Mouse (Mus musculus) heart, adult 18-20 months (tissue): ENCODE data around the gene Olfr319. TPM values are rescaled to one million over a fixed set of nuclear protein-coding genes. Genes with fewer than 3 reads are reported as not detected.
"Not testable (repeated sequence)": the region's sequence is repeated elsewhere in the genome, so short reads cannot be mapped to it uniquely, and the experiment has no call there.

Experiments
- DNase-seq, 2 experiments: peaks; one replicate each; pipeline ENCODE4 v3.0.0; 2021 to 2022; ENCODE audit warnings: mixed read lengths in 1 of 2
- long read RNA-seq, 2 experiments: library from polyadenylated mRNA; stranded (forward); transcript quantifications; one replicate each; pipeline ENCODE4 v2.0.0; 2021
- total RNA-seq, 2 experiments: library from RNA; stranded (reverse); gene quantifications; 2 replicates each; pipeline ENCODE4 v1.2.3; 2021

Olfr319 gene
- total RNA-seq = not detected
- long read RNA-seq, experiment 1 = 0 reads
- long read RNA-seq, experiment 2 = 0 reads

- DNase-seq = no peak
Measured at GRCm38 (mm10) chr11:58698862-58699261, at the start of gene Olfr319. TSS of gene Olfr319 (plus strand) at chr11:58699162.

- DNase-seq = no peak
Measured at GRCm38 (mm10) chr11:58655151-58655550, 43.8 kb upstream of the Olfr319 start.

- DNase-seq = no peak
Measured at GRCm38 (mm10) chr11:58658596-58658995, 40.4 kb upstream of the Olfr319 start, which contains the start of gene Olfr322. TSS of gene Olfr322 (plus strand) at chr11:58658782.

GRCm38 (mm10) chr11:58669252-58669651 is 29.7 kb upstream of the Olfr319 start:
- DNase-seq = no peak

GRCm38 (mm10) chr11:58671825-58672224 is 27.1 kb upstream of the Olfr319 start:
- DNase-seq = no peak

- no peak for DNase-seq
Measured at GRCm38 (mm10) chr11:58680799-58681198, 18.2 kb upstream of the Olfr319 start, which contains the start of gene Olfr320. TSS of gene Olfr320 (plus strand) at chr11:58681099.

- DNase-seq = no peak
Measured at GRCm38 (mm10) chr11:58709086-58709485, 10.1 kb downstream of the Olfr319 start.

- DNase-seq = not testable (repeated sequence)
Measured at GRCm38 (mm10) chr11:58717723-58718122, 18.8 kb downstream of the Olfr319 start.

- DNase-seq = no peak
Measured at GRCm38 (mm10) chr11:58719701-58720100, 20.7 kb downstream of the Olfr319 start.

GRCm38 (mm10) chr11:58723914-58724313 is 25.0 kb downstream of the Olfr319 start, which contains the start of gene Olfr318:
TSS of gene Olfr318 (minus strand) at chr11:58724014.
- DNase-seq = no peak

GRCm38 (mm10) chr11:58727896-58728650 is 29.1 kb downstream of the Olfr319 start:
- not testable (repeated sequence) for DNase-seq

GRCm38 (mm10) chr11:58733372-58733771 is 34.4 kb downstream of the Olfr319 start:
- DNase-seq = no peak

- no peak for DNase-seq
Measured at GRCm38 (mm10) chr11:58738792-58739262, 39.9 kb downstream of the Olfr319 start, which contains the start of gene Olfr317. TSS of gene Olfr317 (minus strand) at chr11:58739212.

GRCm38 (mm10) chr11:58751096-58751495 is 52.1 kb downstream of the Olfr319 start:
- DNase-seq = not testable (repeated sequence)

GRCm38 (mm10) chr11:58752434-58752833 is 53.5 kb downstream of the Olfr319 start, which contains the start of gene Olfr316:
TSS of gene Olfr316 (plus strand) at chr11:58752734.
- DNase-seq = no peak

Other genes with a start within 250 kb of the Olfr319 start
- gene Lypd9, start 246.2 kb upstream of the Olfr319 start, total RNA-seq = not detected
- gene Olfr30, start 236.9 kb upstream of the Olfr319 start, total RNA-seq = not detected
- not detected for gene Olfr332, start 206.6 kb upstream of the Olfr319 start, total RNA-seq
- gene Olfr331, start 196.6 kb upstream of the Olfr319 start, total RNA-seq = not detected
- gene Olfr330, start 164.3 kb upstream of the Olfr319 start, total RNA-seq = not detected
- not detected for gene Olfr329-ps, start 152.7 kb upstream of the Olfr319 start, total RNA-seq
- gene Olfr328, start 143.5 kb upstream of the Olfr319 start, total RNA-seq = under 1 TPM in 1 of 2 experiments, not detected in 1; 0.10 TPM
- not detected for gene Olfr224, start 128.6 kb upstream of the Olfr319 start, total RNA-seq
- not detected for gene Olfr325, start 121.4 kb upstream of the Olfr319 start, total RNA-seq
- gene Olfr324, start 104.0 kb upstream of the Olfr319 start, total RNA-seq = not detected
- 1 to 10 TPM; 2.7 to 4.9 TPM for gene 2210407C18Rik, start 83.1 kb upstream of the Olfr319 start, total RNA-seq
- gene Olfr323, start 68.7 kb upstream of the Olfr319 start, total RNA-seq = not detected
- gene Trim58, start 58.7 kb upstream of the Olfr319 start, total RNA-seq = not detected
- gene Olfr322, start 40.4 kb upstream of the Olfr319 start, total RNA-seq = not detected
- gene Olfr320, start 18.1 kb upstream of the Olfr319 start, total RNA-seq = not detected
- gene Olfr318, start 24.9 kb downstream of the Olfr319 start, total RNA-seq = not detected
- gene Olfr317, start 40.0 kb downstream of the Olfr319 start, total RNA-seq = not detected
- not detected for gene Olfr316, start 53.6 kb downstream of the Olfr319 start, total RNA-seq
- not detected for gene Olfr315, start 74.0 kb downstream of the Olfr319 start, total RNA-seq
- not detected for gene Olfr314, start 83.8 kb downstream of the Olfr319 start, total RNA-seq
- not detected for gene Fam183b, start 102.8 kb downstream of the Olfr319 start, total RNA-seq
- gene Olfr313, start 115.8 kb downstream of the Olfr319 start, total RNA-seq = not detected
- gene Olfr312, start 130.1 kb downstream of the Olfr319 start, total RNA-seq = not detected
- gene Olfr311, start 140.1 kb downstream of the Olfr319 start, total RNA-seq = not detected
- gene Gm12258, start 148.0 kb downstream of the Olfr319 start, total RNA-seq = 1 to 10 TPM in 1 of 2 experiments, under 1 TPM in 1; 0.92 to 1.9 TPM
- gene 2810021J22Rik, start 168.1 kb downstream of the Olfr319 start, total RNA-seq = 1 to 10 TPM; 1.6 to 2.3 TPM
- 1 to 10 TPM; 2.6 to 2.7 TPM for gene Zfp39, start 205.1 kb downstream of the Olfr319 start, total RNA-seq
- not detected for gene Btnl10, start 218.7 kb downstream of the Olfr319 start, total RNA-seq
- gene Rnf187, start 239.8 kb downstream of the Olfr319 start, total RNA-seq = 100 to 1,000 TPM; 165 to 170 TPM
- 1 to 10 TPM; 1.0 to 1.4 TPM for gene Hist3h2ba, start 249.8 kb downstream of the Olfr319 start, total RNA-seq